Mouse (Mus musculus) limb, embryonic 15.5 days (tissue): ENCODE data around the gene Myt1l. TPM values are rescaled to one million over a fixed set of nuclear protein-coding genes. Genes with fewer than 3 reads are reported as not detected.
A peak's percentile ranks its signal among the peaks of the same experiment; 100 is the strongest.

Experiments
- ATAC-seq: fragments of 200-750 bp; cut with Nextera tagmentation; 2 replicates; pipeline ENCODE4 v1.8.0; 2017; ENCODE audit warnings: low read depth, moderate TSS enrichment; ENCODE audit not compliant: insufficient number of reproducible peaks, low FRiP score, low TSS enrichment
- H3K27ac ChIP-seq: fragments of 300-500 bp; sonication (generic); 2 replicates; pipeline ENCODE4 v1.5.1; 2015; ENCODE audit warnings: moderate library complexity, mild to moderate bottlenecking, inconsistent platforms
- H3K27me3 ChIP-seq: fragments of 300-500 bp; sonication (generic); 2 replicates; pipeline ENCODE4 v1.6.1; 2015; ENCODE audit warnings: inconsistent platforms
- H3K36me3 ChIP-seq: fragments of 300-500 bp; sonication (generic); 2 replicates; pipeline ENCODE4 v1.6.1; 2015; ENCODE audit warnings: inconsistent platforms
- H3K4me1 ChIP-seq: fragments of 300-500 bp; sonication (generic); 2 replicates; pipeline ENCODE4 v1.6.1; 2015; ENCODE audit warnings: inconsistent platforms
- H3K4me2 ChIP-seq: fragments of 300-500 bp; sonication (generic); 2 replicates; pipeline ENCODE4 v1.6.1; 2015; ENCODE audit warnings: mild to moderate bottlenecking, inconsistent platforms
- H3K4me3 ChIP-seq: fragments of 300-500 bp; sonication (generic); 2 replicates; pipeline ENCODE4 v1.5.1; 2015; ENCODE audit warnings: mild to moderate bottlenecking, inconsistent platforms
- H3K9ac ChIP-seq: fragments of 300-500 bp; sonication (generic); 2 replicates; pipeline ENCODE4 v1.6.1; 2015; ENCODE audit warnings: inconsistent platforms
- H3K9me3 ChIP-seq: fragments of 300-500 bp; sonication (generic); 2 replicates; pipeline ENCODE4 v1.6.1; 2016; ENCODE audit warnings: inconsistent platforms
- WGBS: fragments of 180-500 bp; shearing (Covaris S2); methylation state at CpG from one replicate; pipeline ENCODE4 v1.1.7; 2015; 5-methylcytosine and 5-hydroxymethylcytosine counted together
- polyA plus RNA-seq: library from polyadenylated mRNA; unstranded; fragments of >200 nt; fragmentation: Nextera tagmentation; extraction: Ambion mirVana; gene quantifications from 2 replicates; pipeline ENCODE4 v1.2.1, GENCODE M21; 2015

Gene Myt1l
- 0.04 and 0.35 TPM in 2 replicates for polyA plus RNA-seq

DNA sequence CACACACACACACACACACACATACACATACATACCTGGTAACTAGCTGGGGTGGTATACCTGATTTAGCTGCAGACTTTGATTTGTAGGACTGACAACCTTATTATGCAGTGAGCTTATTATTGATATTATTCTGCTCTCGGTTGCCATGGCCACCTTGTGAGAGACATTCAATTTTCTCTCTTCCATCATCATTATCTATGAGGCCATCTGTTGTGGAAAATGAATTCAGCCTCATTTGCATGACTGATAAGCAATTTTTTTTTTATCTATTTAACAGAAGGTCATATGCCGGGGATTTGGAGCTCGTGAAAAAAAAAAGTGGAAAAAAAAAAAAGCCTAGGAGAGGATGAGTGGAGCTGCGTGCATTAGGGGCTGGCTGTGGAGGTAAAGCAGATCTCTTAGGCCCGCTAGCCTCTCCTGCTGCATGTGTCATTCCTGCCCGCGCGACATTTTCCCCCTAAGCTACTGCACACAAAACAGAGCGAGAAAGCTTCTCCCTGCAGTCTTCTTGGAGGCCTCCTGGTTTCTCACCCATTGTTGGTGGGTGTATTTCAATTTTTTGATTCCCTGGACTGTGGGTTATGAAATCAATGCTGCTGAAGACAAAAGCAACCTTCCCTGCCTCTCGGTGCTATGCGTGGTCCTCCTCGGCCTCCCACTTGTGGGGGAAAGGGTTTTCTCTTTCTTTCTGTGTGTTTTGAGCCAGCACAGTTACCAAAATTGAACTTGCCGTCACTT, at the start of gene Myt1l:
TSS of gene Myt1l (plus strand) at position 354 of the 741 bp plus-strand sequence.
- peaks cover 4% of the 10 kb centered on the region for H3K4me1 ChIP-seq
- no peaks in the 10 kb centered on the region for H3K9me3 ChIP-seq
- no peak within 1 kb of the TSS for H3K9ac ChIP-seq
- H3K27ac ChIP-seq = no peak within 1 kb of the TSS
- peaks cover 40% of the 10 kb centered on the region for H3K27me3 ChIP-seq
- peak within 1 kb of the TSS; percentile 13; the same call in 1 of the 2 replicates for H3K4me2 ChIP-seq
- no peak for ATAC-seq
- 33% methylated on average over 13 of the region's 13 CpGs for WGBS
- peak within 1 kb of the TSS; percentile 13 for H3K4me3 ChIP-seq
- no peaks in the 10 kb centered on the region for H3K36me3 ChIP-seq

DNA sequence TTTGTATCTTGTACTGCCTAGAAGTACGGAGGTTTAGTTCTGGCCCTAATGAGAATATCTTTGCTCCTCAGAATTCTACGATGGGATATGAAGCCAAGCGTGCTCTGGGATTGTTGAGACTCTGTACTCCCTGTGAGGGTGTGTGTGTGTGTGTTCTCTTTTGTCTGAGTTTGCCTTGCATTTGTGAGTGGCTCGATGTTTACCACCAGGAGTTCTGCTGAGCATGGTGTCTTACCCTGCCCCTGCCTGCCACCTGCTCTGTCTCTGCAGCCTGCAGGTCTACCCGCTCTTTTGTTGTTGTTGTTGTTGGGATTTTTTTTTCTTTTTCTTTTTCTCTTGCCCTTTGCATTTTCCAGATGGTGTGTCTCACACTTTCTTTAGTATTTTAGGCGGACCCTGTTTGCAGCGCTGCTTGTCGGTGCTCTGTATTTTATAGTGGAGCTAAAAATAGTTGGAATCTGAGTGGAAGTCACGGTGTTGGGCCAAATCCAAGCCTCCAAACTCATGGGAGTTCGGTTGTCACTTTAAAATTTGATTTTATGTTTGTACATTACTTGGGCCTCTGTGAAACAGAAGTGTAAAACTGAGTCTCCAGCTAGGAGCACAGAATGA, 41.7 kb upstream of the Myt1l start:
- 78% methylated on average over 10 of the region's 10 CpGs for WGBS
- no peak for ATAC-seq

DNA sequence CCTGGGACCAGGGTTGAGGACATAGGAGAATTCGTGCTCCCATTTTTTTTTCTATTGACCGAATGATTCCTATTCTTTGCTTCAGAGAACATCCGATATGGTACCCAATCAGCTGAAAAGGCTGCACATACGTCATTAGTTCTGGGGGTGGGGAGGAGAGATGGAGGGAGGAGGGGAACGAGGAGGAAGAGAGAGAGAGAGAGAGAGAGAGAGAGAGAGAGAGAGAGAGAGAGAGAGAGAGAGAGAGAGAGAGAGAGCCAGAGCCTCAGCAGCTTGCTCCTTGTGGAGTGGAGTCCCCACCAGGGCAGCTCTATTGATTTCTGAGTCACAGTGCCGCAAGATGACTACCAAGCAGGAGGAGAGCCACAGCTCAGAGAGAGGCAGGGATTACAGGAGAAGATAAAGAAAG, 1.9 kb upstream of the Myt1l start:
- Histone ChIP-seq H3K9me3 (no peaks in the 10 kb centered on the region), H3K36me3 (no peaks in the 10 kb centered on the region), H3K4me1 (peaks cover 4% of the 10 kb centered on the region), H3K9ac (no peak overlapping the region), H3K27me3 (peaks cover 29% of the 10 kb centered on the region), H3K4me3 (no peak overlapping the region), H3K4me2 (no peak overlapping the region), H3K27ac (no peak overlapping the region)
- no peak for ATAC-seq
- 14% methylated on average over 6 of the region's 6 CpGs for whole genome bisulfite sequencing

More for the DNA sequence above, 41.7 kb upstream of the Myt1l start:
- no peak overlapping the region for H3K9ac ChIP-seq
- H3K9me3 ChIP-seq = no peaks in the 10 kb centered on the region
- no peaks in the 10 kb centered on the region for H3K27me3 ChIP-seq
- H3K4me3 ChIP-seq = no peak overlapping the region
- H3K4me2 ChIP-seq = no peak overlapping the region
- H3K4me1 ChIP-seq = no peaks in the 10 kb centered on the region
- H3K27ac ChIP-seq = no peak overlapping the region
- H3K36me3 ChIP-seq = no peaks in the 10 kb centered on the region

DNA sequence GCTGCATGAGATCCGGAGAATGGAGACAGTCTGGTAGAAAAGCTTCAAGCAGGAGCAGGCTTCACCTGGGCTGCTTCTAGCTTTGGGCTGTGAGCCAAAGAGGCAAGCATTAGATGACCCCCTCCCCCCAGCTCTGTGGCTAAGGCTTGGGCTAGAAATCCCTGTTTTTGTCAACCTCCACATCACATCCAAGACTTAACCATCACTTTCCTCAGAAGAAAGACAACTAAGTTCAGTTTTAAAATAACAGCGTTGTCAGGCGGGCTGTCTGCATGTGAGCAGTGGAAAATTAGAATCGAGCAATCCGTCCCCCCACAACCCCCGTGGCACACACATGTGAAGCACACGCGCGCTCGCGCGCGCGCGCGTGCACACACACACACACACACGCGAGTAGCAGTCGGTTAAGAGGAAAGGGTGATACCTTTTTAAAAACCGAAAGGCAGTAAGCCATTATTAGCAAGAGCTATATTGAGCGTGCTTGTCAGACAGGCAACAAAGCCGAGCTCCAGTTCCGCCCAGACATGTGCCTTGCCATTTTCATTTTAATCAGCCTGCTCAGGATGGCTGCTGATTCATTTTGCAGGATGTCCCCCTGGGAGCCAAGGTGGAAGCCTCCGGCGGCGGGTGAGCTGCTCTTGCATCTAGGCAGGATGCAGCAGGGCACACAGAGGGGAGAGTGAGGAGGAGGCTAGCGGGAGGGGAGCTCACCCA, 979 bp upstream of the Myt1l start:
- WGBS = 1% methylated on average over 27 of the region's 27 CpGs
- peaks cover 30% of the 10 kb centered on the region for H3K27me3 ChIP-seq
- H3K4me3 ChIP-seq = peak overlapping the region; percentile 13
- H3K4me1 ChIP-seq = peaks cover 4% of the 10 kb centered on the region
- H3K9ac ChIP-seq = no peak overlapping the region
- no peak overlapping the region for H3K27ac ChIP-seq
- H3K9me3 ChIP-seq = no peaks in the 10 kb centered on the region
- peak overlapping the region; percentile 13; the same call in 1 of the 2 replicates for H3K4me2 ChIP-seq
- no peak for ATAC-seq
- H3K36me3 ChIP-seq = no peaks in the 10 kb centered on the region

DNA sequence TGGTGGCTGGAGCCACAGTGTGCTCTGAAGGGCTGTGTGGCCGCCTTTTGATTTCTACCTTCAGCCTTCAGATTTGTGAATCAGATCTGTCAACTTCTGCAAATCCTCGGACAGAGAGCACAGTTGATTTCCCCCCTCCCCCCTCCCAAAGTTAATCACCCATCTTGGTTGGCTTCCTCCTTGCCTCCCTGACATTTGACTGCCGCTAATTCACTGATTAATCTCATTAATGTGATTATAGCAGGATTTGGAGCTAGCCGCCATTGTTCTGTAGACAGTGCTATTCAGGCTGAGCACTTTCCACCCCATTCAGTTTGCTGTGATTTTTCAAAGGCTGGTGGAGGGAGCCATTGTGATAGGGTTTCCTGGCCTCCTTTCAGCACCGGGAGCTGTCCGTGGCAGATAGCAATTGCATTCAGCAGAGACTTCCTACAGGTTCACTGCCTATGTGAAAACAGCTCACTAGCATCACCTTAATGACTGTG, 2.1 kb downstream of the Myt1l start:
- no peak overlapping the region for H3K9ac ChIP-seq
- no peak overlapping the region for H3K4me2 ChIP-seq
- no peak overlapping the region for H3K27ac ChIP-seq
- H3K9me3 ChIP-seq = no peaks in the 10 kb centered on the region
- no peak overlapping the region for H3K4me3 ChIP-seq
- WGBS = 16% methylated on average over 6 of the region's 6 CpGs
- H3K4me1 ChIP-seq = peaks cover 4% of the 10 kb centered on the region
- H3K27me3 ChIP-seq = peaks cover 61% of the 10 kb centered on the region
- H3K36me3 ChIP-seq = no peaks in the 10 kb centered on the region
- ATAC-seq = no peak

DNA sequence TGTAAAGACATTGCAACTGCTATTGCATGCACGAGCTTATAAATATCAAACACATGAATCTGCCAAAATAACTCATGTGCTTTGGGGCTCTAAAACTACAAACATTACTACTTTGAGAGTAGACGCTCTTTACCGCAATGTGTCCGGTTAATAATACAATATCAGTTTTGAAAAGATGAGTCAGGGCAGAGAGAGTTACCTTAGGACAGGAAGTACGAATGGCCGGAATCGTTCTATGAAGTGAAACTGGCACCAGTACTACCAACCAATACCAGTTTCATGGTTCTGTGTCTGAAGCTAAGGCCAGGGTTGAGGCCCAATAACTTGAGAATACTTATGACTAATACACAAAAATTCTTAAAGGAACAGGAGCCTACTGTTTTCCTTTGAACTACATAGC, 2.6 kb downstream of the Myt1l start:
- no peak for ATAC-seq
- H3K36me3 ChIP-seq = no peaks in the 10 kb centered on the region

DNA sequence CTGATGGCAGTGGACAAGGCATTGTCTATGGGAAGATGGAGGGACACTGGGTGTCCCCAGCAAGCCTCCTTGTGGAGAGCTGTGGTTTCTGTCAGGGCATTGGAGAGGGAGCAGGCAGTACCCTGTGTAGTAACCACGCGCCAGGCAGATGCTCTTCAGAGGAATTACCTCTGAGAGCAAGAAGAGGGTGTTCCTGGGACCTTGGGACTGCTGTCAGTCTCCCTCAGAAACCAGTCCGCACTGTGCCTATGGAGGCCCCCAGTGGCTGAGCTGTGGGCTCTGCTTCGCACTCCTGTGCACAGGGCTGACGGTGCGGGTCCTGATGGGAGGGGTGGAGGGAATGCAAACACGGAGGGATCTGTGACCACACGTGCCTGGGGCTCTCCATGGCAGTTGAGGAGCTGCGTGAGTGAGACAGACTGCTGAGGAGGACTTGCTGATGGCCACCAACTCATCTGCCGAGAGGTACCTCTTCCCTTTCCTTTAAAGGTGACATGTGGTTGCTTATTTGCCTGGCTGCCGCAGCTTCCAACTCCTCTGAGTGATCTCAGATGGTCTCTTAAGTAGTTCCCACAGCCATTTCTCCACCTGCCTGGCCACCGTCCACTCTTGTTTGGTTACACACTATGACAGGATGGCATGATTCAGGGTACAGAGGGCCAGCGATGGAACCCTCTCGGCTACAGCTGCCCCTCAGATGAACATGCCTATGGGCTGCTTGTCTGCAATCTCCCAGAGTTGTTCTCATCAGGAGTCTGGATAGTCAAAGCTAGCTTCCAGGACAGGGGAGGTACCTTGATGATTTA, 5.1 kb downstream of the Myt1l start:
- WGBS = 25% methylated on average over 14 of the region's 14 CpGs
- Histone ChIP-seq H3K9ac (no peak overlapping the region), H3K4me3 (no peak overlapping the region), H3K27ac (no peak overlapping the region), H3K27me3 (peaks cover 69% of the 10 kb centered on the region), H3K9me3 (no peaks in the 10 kb centered on the region), H3K36me3 (no peaks in the 10 kb centered on the region), H3K4me2 (no peak overlapping the region), H3K4me1 (no peaks in the 10 kb centered on the region)
- 0 out of 2 replicates have a peak, but pooled peaks have one; percentile 30 for ATAC-seq

More for the DNA sequence above, 2.6 kb downstream of the Myt1l start:
- Histone ChIP-seq H3K9me3 (no peaks in the 10 kb centered on the region), H3K9ac (no peak overlapping the region), H3K4me3 (no peak overlapping the region), H3K4me1 (peaks cover 4% of the 10 kb centered on the region), H3K27ac (no peak overlapping the region), H3K27me3 (peaks cover 65% of the 10 kb centered on the region), H3K4me2 (no peak overlapping the region)
- 84% methylated on average over 7 of the region's 7 CpGs for WGBS

DNA sequence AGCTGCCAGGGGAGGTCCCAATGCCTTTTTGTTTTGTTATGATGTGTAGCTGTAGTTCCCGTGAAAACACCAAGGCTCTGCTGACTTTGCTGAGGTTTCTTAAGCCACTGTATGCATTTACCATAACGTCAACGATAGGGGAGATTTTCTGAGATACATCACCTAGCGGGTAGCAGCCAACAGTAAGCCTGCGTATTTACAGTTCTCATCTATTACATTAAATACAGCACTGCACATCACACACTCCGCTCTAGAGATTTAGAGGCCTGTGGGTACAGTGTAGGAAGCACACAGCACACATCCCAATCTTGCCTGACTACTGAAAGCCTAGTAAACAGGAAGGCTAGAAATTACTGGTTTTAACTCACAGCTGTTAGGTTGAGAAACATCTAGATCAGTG, 6.1 kb downstream of the Myt1l start:
- H3K36me3 ChIP-seq = no peaks in the 10 kb centered on the region
- 3% methylated on average over 6 of the region's 6 CpGs for WGBS
- H3K27me3 ChIP-seq = peaks cover 67% of the 10 kb centered on the region
- no peaks in the 10 kb centered on the region for H3K4me1 ChIP-seq
- no peak for ATAC-seq
- no peak overlapping the region for H3K4me3 ChIP-seq
- H3K9ac ChIP-seq = no peak overlapping the region
- H3K27ac ChIP-seq = no peak overlapping the region
- no peaks in the 10 kb centered on the region for H3K9me3 ChIP-seq
- no peak overlapping the region for H3K4me2 ChIP-seq

DNA sequence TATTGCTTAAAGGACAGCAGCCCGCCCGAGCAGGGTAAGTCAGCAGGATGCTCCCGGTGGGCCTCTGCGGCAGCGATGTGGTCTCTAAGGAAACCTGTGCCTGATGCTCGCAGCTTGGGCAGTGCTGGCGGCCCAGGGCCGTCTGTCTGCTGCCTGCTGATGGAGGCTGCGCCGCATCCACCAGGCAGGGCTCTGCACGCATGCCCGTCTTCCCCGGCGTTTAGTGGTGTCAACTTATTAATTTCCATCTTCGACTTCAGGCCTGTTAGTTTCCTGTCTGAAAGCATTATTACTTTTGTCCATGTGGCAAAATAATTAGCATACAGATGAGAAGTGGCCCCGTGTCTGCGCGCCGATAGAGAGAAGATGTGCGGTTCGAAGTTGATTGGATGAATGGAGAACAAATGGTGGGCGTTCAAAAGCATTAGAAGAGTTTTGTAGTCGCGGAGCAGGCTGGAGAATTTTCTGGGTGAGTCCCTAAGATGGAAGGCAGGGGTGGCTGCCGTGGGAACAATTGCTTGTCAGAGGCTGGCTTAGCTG, 6.6 kb downstream of the Myt1l start:
- Histone ChIP-seq H3K36me3 (no peaks in the 10 kb centered on the region), H3K27me3 (peaks cover 69% of the 10 kb centered on the region), H3K4me2 (no peak overlapping the region; the same call in 1 of the 2 replicates), H3K9ac (no peak overlapping the region), H3K4me1 (no peaks in the 10 kb centered on the region), H3K9me3 (no peaks in the 10 kb centered on the region), H3K27ac (no peak overlapping the region), H3K4me3 (no peak overlapping the region)
- no peak for ATAC-seq
- under 1% methylated on average over 25 of the region's 25 CpGs for WGBS

DNA sequence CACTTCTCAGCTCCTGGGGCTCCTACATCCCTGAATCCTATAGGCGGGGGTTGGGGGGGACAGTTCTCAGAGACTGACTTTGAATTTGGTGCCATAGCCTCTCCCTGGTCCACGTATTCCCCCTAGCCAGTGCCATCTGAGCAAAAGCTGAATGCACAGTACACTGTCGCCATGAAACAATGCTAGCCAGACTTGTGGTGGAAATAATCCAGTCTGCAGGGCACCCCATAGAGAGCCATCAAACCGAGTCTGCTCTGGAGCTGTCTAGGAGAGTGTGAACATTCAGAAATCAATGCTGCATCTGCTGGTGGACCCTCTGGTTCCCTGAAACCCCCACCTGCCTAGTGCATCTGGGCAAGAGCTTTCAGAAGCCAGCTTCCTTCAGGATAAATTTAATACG, 9.7 kb downstream of the Myt1l start:
- Histone ChIP-seq H3K27ac (no peak overlapping the region), H3K36me3 (no peaks in the 10 kb centered on the region), H3K27me3 (peaks cover 55% of the 10 kb centered on the region), H3K4me3 (no peak overlapping the region), H3K9me3 (no peaks in the 10 kb centered on the region), H3K9ac (no peak overlapping the region), H3K4me2 (no peak overlapping the region), H3K4me1 (no peaks in the 10 kb centered on the region)
- WGBS = 57% methylated on average over 5 of the region's 5 CpGs
- no peak for ATAC-seq

DNA sequence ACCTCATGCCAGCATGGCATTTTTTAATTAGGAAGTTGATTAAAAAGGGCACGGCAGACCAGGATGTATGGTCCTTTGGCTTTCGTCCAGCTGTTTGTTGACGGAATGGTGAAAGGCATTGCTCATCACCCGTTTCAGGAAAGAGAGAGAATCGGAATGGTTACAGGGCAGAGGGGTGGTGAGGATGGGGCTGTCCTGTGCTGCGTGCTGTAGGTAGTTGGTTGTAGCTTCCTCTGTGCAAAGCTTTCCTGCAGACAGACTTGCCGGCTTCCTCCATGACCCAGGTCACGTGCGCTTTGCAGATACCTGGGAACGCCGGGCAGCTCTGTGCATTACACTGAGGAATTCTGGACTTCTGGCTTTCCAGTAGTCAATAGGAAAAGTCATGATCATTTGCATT, 10.3 kb downstream of the Myt1l start:
- Histone ChIP-seq H3K27me3 (peaks cover 50% of the 10 kb centered on the region), H3K36me3 (no peaks in the 10 kb centered on the region), H3K4me1 (no peaks in the 10 kb centered on the region), H3K27ac (no peak overlapping the region), H3K4me2 (no peak overlapping the region), H3K4me3 (no peak overlapping the region), H3K9me3 (no peaks in the 10 kb centered on the region), H3K9ac (no peak overlapping the region)
- ATAC-seq = no peak
- 72% methylated on average over 11 of the region's 11 CpGs for WGBS
